Mouse (Mus musculus): ENCODE measurements around the gene Odf3b.

Gene Odf3b

GRCm38 (mm10) chr15:89334774-89335537 lies 44.1 kb downstream of the Odf3b start:
- DNase-seq = peak in 1 of 2 experiments; percentile 47

GRCm38 (mm10) chr15:89334271-89334670 lies 44.8 kb downstream of the Odf3b start, which contains the start of gene Miox:
Gene Miox, plus strand, starts transcription at chr15:89334398.
- DNase-seq = peak; percentile 92 to 95
